Mouse (Mus musculus): ENCODE data around the gene Irf4.

- TF ChIP-seq CTCF (IDR thresholded peaks at IDR 0.05; ENCODE audit: insufficient read depth, low read length) = no peak
- no peak for TF ChIP-seq POLR2A (IDR thresholded peaks at IDR 0.05; ENCODE audit: borderline replicate concordance, extremely low read depth, low read depth, low read length)
These were observed 2.2 kb downstream of the Irf4 start for GRCm38 (mm10) chr13:30751304-30751580.

Measured in lung, adult 2 months (tissue).